Mouse (Mus musculus): Measurements from ENCODE around the gene Man2a2.

DNA sequence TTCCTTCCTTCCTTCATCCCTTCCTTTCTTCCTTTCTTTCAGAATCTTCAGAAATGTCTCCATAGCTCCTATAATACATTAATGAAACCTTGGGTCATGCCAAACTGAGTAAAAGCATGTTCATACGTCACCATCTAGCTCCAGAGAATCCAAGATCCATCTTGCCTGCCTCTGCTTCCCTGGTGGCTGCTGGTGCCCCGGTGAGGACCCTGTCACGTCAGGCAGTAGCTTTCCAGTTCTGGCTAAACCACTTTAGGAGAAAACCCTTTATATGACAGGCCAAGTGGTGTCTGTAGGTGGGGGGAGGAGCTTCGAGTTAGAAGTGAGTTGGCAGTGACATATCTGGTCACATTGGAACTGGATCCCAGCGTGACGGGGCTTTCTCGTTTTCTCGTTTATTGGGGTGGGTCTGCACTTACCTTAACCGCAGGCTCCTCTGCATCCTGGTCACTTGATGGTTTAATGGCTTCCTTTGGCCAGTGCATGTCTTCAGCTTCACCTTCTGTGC is 34.1 kb upstream of the Man2a2 start, which contains the start of gene Furin:
- TF ChIP-seq CTCF (IDR thresholded peaks at IDR 0.05; ENCODE audit: low read depth) = no peak
- TF ChIP-seq EP300 (IDR thresholded peaks at IDR 0.05; ENCODE audit: low read depth) = no peak

Data from heart, postnatal 0 days (tissue).